Comparison of ENCODE assay signal across 7 mouse cellular contexts in the genomic region with DNA sequence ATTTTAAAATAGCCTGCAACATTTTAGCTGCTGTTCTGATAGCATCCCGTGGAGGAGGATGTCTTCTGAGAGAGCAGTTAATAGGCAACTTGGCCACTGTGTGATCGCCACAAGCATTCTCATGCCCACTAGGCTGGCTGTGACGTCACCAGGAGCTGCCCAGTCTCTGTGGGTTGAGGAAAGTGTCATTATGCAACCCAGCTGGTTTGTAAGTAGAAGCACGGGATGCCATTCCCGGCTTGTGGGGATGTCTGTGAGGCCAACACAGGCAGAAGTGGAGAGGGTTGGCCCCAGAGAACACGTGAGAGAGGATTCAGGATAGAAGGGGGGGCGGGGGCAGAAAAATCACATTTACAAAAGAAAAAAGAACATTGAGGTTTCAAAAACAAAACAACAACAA.
DNase-seq lines count a peak whose midpoint lies in the region; ATAC-seq and TF ChIP-seq lines count a peak whose summit lies in the region.

No protein-coding gene starts in this region.

- DNase-seq in NIH3T3 (ENCODE audit: low read depth), result peak; percentile 38
- peak; percentile 38 for DNase-seq in embryonic facial prominence, embryonic 11.5 days (ENCODE audit: low spot score)
- peak; percentile 73 for DNase-seq in heart, adult 9 months (ENCODE audit: low spot score in 2 of 2)
- DNase-seq in kidney, postnatal 4 days, result peak; percentile 60 to 73
- DNase-seq in lung, postnatal 0 days (ENCODE audit: low spot score), result peak; percentile 83
- no peak for DNase-seq in spleen, adult 12 weeks (ENCODE audit: low spot score)
- no peak for DNase-seq in midbrain, embryonic 11.5 days (ENCODE audit: low spot score, missing footprints)

- WGBS in embryonic facial prominence, embryonic 11.5 days, result 33% methylated on average over 7 of the region's 7 CpGs
- 28% methylated on average over 7 of the region's 7 CpGs for WGBS in lung, postnatal 0 days
- 47% methylated on average over 7 of the region's 7 CpGs for WGBS in midbrain, embryonic 11.5 days

- no peak overlapping the region for H3K9ac ChIP-seq in embryonic facial prominence, embryonic 11.5 days (replicated peaks; ENCODE audit: low read length)
- no peak overlapping the region for H3K9ac ChIP-seq in lung, postnatal 0 days (replicated peaks; ENCODE audit: low read depth)
- no peak overlapping the region for H3K9ac ChIP-seq in midbrain, embryonic 11.5 days (ENCODE audit: low read length)

- no peaks in the 10 kb centered on the region for H3K9me3 ChIP-seq in embryonic facial prominence, embryonic 11.5 days (replicated peaks; ENCODE audit: control insufficient read depth, low read length)
- H3K9me3 ChIP-seq in lung, postnatal 0 days (ENCODE audit: low read length), result no peaks in the 10 kb centered on the region
- H3K9me3 ChIP-seq in midbrain, embryonic 11.5 days (ENCODE audit: control insufficient read depth, low read length), result no peaks in the 10 kb centered on the region

- H3K27ac ChIP-seq in embryonic facial prominence, embryonic 11.5 days (replicated peaks; ENCODE audit: low read depth, low read length), result no peak overlapping the region
- H3K27ac ChIP-seq in lung, postnatal 0 days (ENCODE audit: low read length), result peak overlapping the region; percentile 3; the same call in 1 of the 2 replicates
- no peak overlapping the region for H3K27ac ChIP-seq in midbrain, embryonic 11.5 days (ENCODE audit: low read depth, low read length)

- no peaks in the 10 kb centered on the region; the same call in 1 of the 2 replicates for H3K4me1 ChIP-seq in embryonic facial prominence, embryonic 11.5 days (ENCODE audit: control insufficient read depth, insufficient read depth, low read length)
- no peaks in the 10 kb centered on the region; the same call in 1 of the 2 replicates for H3K4me1 ChIP-seq in lung, postnatal 0 days (ENCODE audit: insufficient read depth, low read depth, low read length)
- H3K4me1 ChIP-seq in midbrain, embryonic 11.5 days (ENCODE audit: control insufficient read depth, insufficient read depth, low read length), result peaks cover 9% of the 10 kb centered on the region; the same call in 1 of the 2 replicates

- TF ChIP-seq EP300 in lung, postnatal 0 days (IDR thresholded peaks at IDR 0.05), result peak; percentile 55

- H3K4me2 ChIP-seq in embryonic facial prominence, embryonic 11.5 days (ENCODE audit: low read depth, low read length), result no peak overlapping the region
- H3K4me2 ChIP-seq in lung, postnatal 0 days (replicated peaks; ENCODE audit: low read depth, low read length), result no peak overlapping the region
- H3K4me2 ChIP-seq in midbrain, embryonic 11.5 days, result no peak overlapping the region

- H3K27me3 ChIP-seq in embryonic facial prominence, embryonic 11.5 days (ENCODE audit: control insufficient read depth, insufficient read depth, low read length), result no peaks in the 10 kb centered on the region
- H3K27me3 ChIP-seq in lung, postnatal 0 days (replicated peaks; ENCODE audit: insufficient read depth, low read length), result no peaks in the 10 kb centered on the region
- H3K27me3 ChIP-seq in midbrain, embryonic 11.5 days (ENCODE audit: control insufficient read depth, insufficient read depth, low read length), result no peaks in the 10 kb centered on the region

- no peak overlapping the region for H3K4me3 ChIP-seq in embryonic facial prominence, embryonic 11.5 days (ENCODE audit: low read depth, low read length)
- H3K4me3 ChIP-seq in lung, postnatal 0 days (ENCODE audit: low read depth, low read length), result no peak overlapping the region
- no peak overlapping the region for H3K4me3 ChIP-seq in midbrain, embryonic 11.5 days (ENCODE audit: low read depth, low read length)

- H3K36me3 ChIP-seq in embryonic facial prominence, embryonic 11.5 days (replicated peaks; ENCODE audit: control insufficient read depth, insufficient read depth, low read depth, low read length), result no peaks in the 10 kb centered on the region
- H3K36me3 ChIP-seq in lung, postnatal 0 days (ENCODE audit: insufficient read depth, low read length), result no peaks in the 10 kb centered on the region
- no peaks in the 10 kb centered on the region for H3K36me3 ChIP-seq in midbrain, embryonic 11.5 days (ENCODE audit: control insufficient read depth, insufficient read depth, low read length)

- no peak for TF ChIP-seq CTCF in lung, postnatal 0 days (IDR thresholded peaks at IDR 0.05)

- no peak for ATAC-seq in embryonic facial prominence, embryonic 11.5 days (replicated peaks; ENCODE audit: insufficient number of reproducible peaks, low FRiP score, low TSS enrichment, low read depth)
- peak; percentile 78 for ATAC-seq in lung, postnatal 0 days
- no peak for ATAC-seq in midbrain, embryonic 11.5 days (ENCODE audit: low FRiP score)

Comparison
In these comparisons a context has a peak if more than half of its experiments do, and no peak if none do; other contexts are left out.
1. DNase-seq: peak in NIH3T3 (single experiment), embryonic facial prominence, embryonic 11.5 days (single experiment), heart, adult 9 months (2 of 2), kidney, postnatal 4 days (2 of 2) and lung, postnatal 0 days (single experiment); none in spleen, adult 12 weeks (single experiment) and midbrain, embryonic 11.5 days (single experiment).